Mouse (Mus musculus) gastrocnemius, postnatal 10 days (tissue): ENCODE data around the gene Rad18. TPM values are rescaled to one million over a fixed set of nuclear protein-coding genes. Genes with fewer than 3 reads are reported as not detected.

ENCODE experiments used
- DNase-seq: peaks from one replicate; pipeline ENCODE4 v3.0.0; 2021; ENCODE audit warnings: mixed read lengths
- total RNA-seq, 2 experiments: library from RNA; stranded (reverse); gene quantifications; 2 replicates each; pipeline ENCODE4 v1.2.3; 2021

Gene Rad18
- total RNA-seq, 2 experiments from 2014 or later: 4.1 to 4.8 TPM

- DNase-seq: no peak
Observed at GRCm38 (mm10) chr6:112684065-112684464, 12.4 kb downstream of the Rad18 start.

GRCm38 (mm10) chr6:112632071-112632470 lies 64.4 kb downstream of the Rad18 start:
- no peak for DNase-seq

- DNase-seq: no peak
Observed at GRCm38 (mm10) chr6:112630291-112630690, 66.2 kb downstream of the Rad18 start.

- no peak for DNase-seq
Observed at GRCm38 (mm10) chr6:112628301-112628700, 68.2 kb downstream of the Rad18 start.

- no peak for DNase-seq
Observed at GRCm38 (mm10) chr6:112622321-112622720, 74.2 kb downstream of the Rad18 start.

GRCm38 (mm10) chr6:112620027-112620426 lies 76.5 kb downstream of the Rad18 start:
- DNase-seq: no peak

- DNase-seq: no peak
Observed at GRCm38 (mm10) chr6:112617728-112618318, 78.7 kb downstream of the Rad18 start.

GRCm38 (mm10) chr6:112609027-112609426 lies 87.5 kb downstream of the Rad18 start:
- DNase-seq: no peak

- no peak for DNase-seq
Observed at GRCm38 (mm10) chr6:112603866-112604265, 92.6 kb downstream of the Rad18 start.

GRCm38 (mm10) chr6:112594971-112595370 lies 101.5 kb downstream of the Rad18 start:
- DNase-seq: no peak

- no peak for DNase-seq
Observed at GRCm38 (mm10) chr6:112587912-112588311, 108.6 kb downstream of the Rad18 start.

- DNase-seq: no peak
Observed at GRCm38 (mm10) chr6:112586999-112587398, 109.5 kb downstream of the Rad18 start.

GRCm38 (mm10) chr6:112584961-112585360 lies 111.5 kb downstream of the Rad18 start:
- no peak for DNase-seq

GRCm38 (mm10) chr6:112582022-112582421 lies 114.5 kb downstream of the Rad18 start:
- no peak for DNase-seq

GRCm38 (mm10) chr6:112577198-112577597 lies 119.3 kb downstream of the Rad18 start:
- DNase-seq: no peak

GRCm38 (mm10) chr6:112574558-112574957 lies 121.9 kb downstream of the Rad18 start:
- DNase-seq: no peak

- no peak for DNase-seq
Observed at GRCm38 (mm10) chr6:112570413-112570812, 126.1 kb downstream of the Rad18 start.

Other genes with a start within 250 kb of the Rad18 start
- 100 to 1,000 TPM; 162 to 173 TPM for gene Cav3, start 237.2 kb downstream of the Rad18 start, total RNA-seq
- under 1 TPM; 0.23 to 0.34 TPM for gene Oxtr, start 206.7 kb downstream of the Rad18 start, total RNA-seq